Mouse (Mus musculus): ENCODE data around the gene Dclre1c. TPM values are rescaled to one million over a fixed set of nuclear protein-coding genes. Genes with fewer than 3 reads are reported as not detected.

Gene Dclre1c
- 19.1 TPM for polyA plus RNA-seq (2017; shearing (Covaris generic))

GRCm38 (mm10) chr2:3423841-3424578, at the start of gene Dclre1c:
TSS of gene Dclre1c (plus strand) at chr2:3424131.

GRCm38 (mm10) chr2:3397110-3397509, 26.8 kb upstream of the Dclre1c start, which contains the start of gene Olah:
TSS of gene Olah (minus strand) at chr2:3397210.

GRCm38 (mm10) chr2:3422548-3422947, 1.4 kb upstream of the Dclre1c start, which contains the start of gene Meig1:
TSS of gene Meig1 (minus strand) at chr2:3422648.

GRCm38 (mm10) chr2:3474861-3475283, 50.9 kb downstream of the Dclre1c start, which contains the start of gene Suv39h2:
TSS of gene Suv39h2 (minus strand) at chr2:3475031.

GRCm38 (mm10) chr2:3512552-3513454, 88.9 kb downstream of the Dclre1c start, which contains the start of the genes Gm45902, Hspa14 and Cdnf:
TSS of gene Gm45902 (minus strand) at chr2:3512790.
TSS of gene Hspa14 (minus strand) at chr2:3512814.
TSS of gene Cdnf (plus strand) at chr2:3513030.

Other genes starting within 250 kb of the Dclre1c start
- 11.7 TPM for gene Nmt2, start 139.9 kb upstream of the Dclre1c start, polyA plus RNA-seq (2017; shearing (Covaris generic))
- gene Rpp38, start 91.5 kb upstream of the Dclre1c start, polyA plus RNA-seq (2017; shearing (Covaris generic)): 21.2 TPM
- not detected for gene Acbd7, start 88.0 kb upstream of the Dclre1c start, polyA plus RNA-seq (2017; shearing (Covaris generic))
- gene Olah, start 26.9 kb upstream of the Dclre1c start, polyA plus RNA-seq (2017; shearing (Covaris generic)): not detected
- not detected for gene Meig1, start 1.5 kb upstream of the Dclre1c start, polyA plus RNA-seq (2017; shearing (Covaris generic))
- gene Suv39h2, start 50.9 kb downstream of the Dclre1c start, polyA plus RNA-seq (2017; shearing (Covaris generic)): 1.8 TPM
- gene Gm45902, start 88.7 kb downstream of the Dclre1c start, polyA plus RNA-seq (2017; shearing (Covaris generic)): 4.4 TPM
- gene Hspa14, start 88.7 kb downstream of the Dclre1c start, polyA plus RNA-seq (2017; shearing (Covaris generic)): 109 TPM
- gene Cdnf, start 88.9 kb downstream of the Dclre1c start, polyA plus RNA-seq (2017; shearing (Covaris generic)): 0.49 TPM
- gene Fam107b, start 146.4 kb downstream of the Dclre1c start, polyA plus RNA-seq (2017; shearing (Covaris generic)): 363 TPM

Measured in CD4-positive, CD25-positive, alpha-beta regulatory T cell (primary cell).